Mouse (Mus musculus) olfactory bulb, adult 2 months (tissue): ENCODE data around the gene Ang.

Experiments
- CTCF ChIP-seq: fragments of 200-500 bp; IDR thresholded peaks from 2 replicates; pipeline ENCODE4 v1.5.1; 2012; ENCODE audit warnings: low read depth, mild to moderate bottlenecking, low read length, moderate library complexity; ENCODE audit not compliant: insufficient read depth
- POLR2A ChIP-seq: fragments of 200-500 bp; IDR thresholded peaks from 2 replicates; pipeline ENCODE4 v1.6.1; 2012; ENCODE audit warnings: mild to moderate bottlenecking, low read depth, low read length, moderate library complexity; ENCODE audit not compliant: insufficient read depth

DNA sequence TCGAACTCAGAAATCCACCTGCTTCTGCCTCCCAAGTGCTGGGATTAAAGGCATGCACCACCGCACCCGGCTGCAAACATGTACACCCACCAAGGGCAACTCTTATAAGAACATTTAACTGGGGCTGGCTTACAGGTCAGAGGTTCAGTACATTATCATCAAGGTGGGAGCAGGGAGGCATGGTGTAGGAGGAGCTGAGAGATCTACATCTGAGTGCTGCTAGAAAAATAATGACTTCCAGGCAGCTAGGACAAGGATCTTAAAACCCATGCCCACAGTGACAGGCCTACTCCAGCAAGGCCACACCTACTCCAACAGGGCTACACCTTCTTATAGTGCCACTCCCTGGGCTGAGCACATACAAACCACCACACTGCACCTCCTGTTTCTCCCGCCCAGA, 5.0 kb upstream of the Ang start:
- TF ChIP-seq POLR2A (no peak), CTCF (no peak)
